Mouse (Mus musculus) limb, embryonic 11.5 days (tissue): ENCODE results near the gene Dnajc6. TPM values are rescaled to one million over a fixed set of nuclear protein-coding genes. Genes with fewer than 3 reads are reported as not detected.

Experiments used
- ATAC-seq: fragments of 200-750 bp; cut with Nextera tagmentation; 2 replicates; pipeline ENCODE4 v1.8.0; 2017; ENCODE audit warnings: low read depth; ENCODE audit not compliant: insufficient number of reproducible peaks, low FRiP score, low TSS enrichment
- DNase-seq: peaks from one replicate; pipeline ENCODE4 v3.0.0-alpha.2; 2015; ENCODE audit warnings: low spot score
- H3K27ac ChIP-seq: fragments of 300-500 bp; sonication (generic); replicated peaks from 2 replicates; pipeline ENCODE4 v1.5.1; 2014; ENCODE audit warnings: low read depth, mild to moderate bottlenecking, low read length
- H3K27me3 ChIP-seq: fragments of 300-500 bp; sonication (generic); 2 replicates; pipeline ENCODE4 v1.6.1; 2014; ENCODE audit warnings: mild to moderate bottlenecking, low read length, mixed read lengths; ENCODE audit not compliant: control insufficient read depth, insufficient read depth
- H3K36me3 ChIP-seq: fragments of 300-500 bp; sonication (generic); 2 replicates; pipeline ENCODE4 v1.6.1; 2014; ENCODE audit warnings: mild to moderate bottlenecking, low read length, moderate library complexity, mixed read lengths; ENCODE audit not compliant: control insufficient read depth, insufficient read depth
- H3K4me1 ChIP-seq: fragments of 300-500 bp; sonication (generic); 2 replicates; pipeline ENCODE4 v1.6.1; 2014; ENCODE audit warnings: low read length, mixed read lengths; ENCODE audit not compliant: control insufficient read depth, insufficient read depth
- H3K4me2 ChIP-seq: fragments of 300-500 bp; sonication (generic); 2 replicates; pipeline ENCODE4 v1.6.1; 2014; ENCODE audit warnings: low read depth, mild to moderate bottlenecking, moderate library complexity; ENCODE audit not compliant: severe bottlenecking
- H3K4me3 ChIP-seq: fragments of 300-500 bp; sonication (generic); 2 replicates; pipeline ENCODE4 v1.5.1; 2014; ENCODE audit warnings: low read depth, low read length
- H3K9ac ChIP-seq: fragments of 300-500 bp; sonication (generic); 2 replicates; pipeline ENCODE4 v1.6.1; 2014; ENCODE audit warnings: mild to moderate bottlenecking, low read length
- H3K9me3 ChIP-seq: fragments of 300-500 bp; sonication (generic); 2 replicates; pipeline ENCODE4 v1.6.1; 2016; ENCODE audit warnings: low read length; ENCODE audit not compliant: control insufficient read depth
- WGBS: fragments of 180-500 bp; shearing (Covaris S2); extraction: QIAGEN DNeasy Blood & Tissue Kit; methylation state at CpG from one replicate; pipeline ENCODE4 v1.1.7; 2014; 5-methylcytosine and 5-hydroxymethylcytosine counted together
- polyA plus RNA-seq: library from polyadenylated mRNA; unstranded; fragments of >200 nt; fragmentation: Nextera tagmentation; extraction: Ambion mirVana; gene quantifications from 2 replicates; pipeline ENCODE4 v1.2.1, GENCODE M21; 2014

Dnajc6 gene
- polyA plus RNA-seq, 1 experiment from 2014 or later = 0.89 TPM

- DNase-seq (no peak), ATAC-seq (no peak)
- Histone ChIP-seq H3K9me3 (no peaks in the 10 kb centered on the region), H3K36me3 (no peaks in the 10 kb centered on the region), H3K27ac (no peak overlapping the region), H3K4me2 (no peak overlapping the region), H3K4me3 (no peak overlapping the region), H3K9ac (no peak overlapping the region), H3K27me3 (no peaks in the 10 kb centered on the region), H3K4me1 (no peaks in the 10 kb centered on the region)
- 78% methylated on average over 4 of the region's 4 CpGs for WGBS
Measured at GRCm38 (mm10) chr4:101564746-101565417, 68.4 kb downstream of the Dnajc6 start.

- 82% methylated on average over 7 of the region's 7 CpGs for WGBS
- no peak for ATAC-seq
- Histone ChIP-seq H3K27ac (no peak overlapping the region), H3K4me1 (no peaks in the 10 kb centered on the region), H3K9me3 (no peaks in the 10 kb centered on the region), H3K4me3 (no peak overlapping the region), H3K9ac (no peak overlapping the region), H3K36me3 (no peaks in the 10 kb centered on the region), H3K27me3 (no peaks in the 10 kb centered on the region), H3K4me2 (no peak overlapping the region)
- no peak for DNase-seq
Measured at GRCm38 (mm10) chr4:101569076-101569475, 72.6 kb downstream of the Dnajc6 start.

- Histone ChIP-seq H3K4me3 (no peak overlapping the region), H3K9ac (no peak overlapping the region), H3K36me3 (no peaks in the 10 kb centered on the region), H3K27ac (no peak overlapping the region), H3K4me1 (no peaks in the 10 kb centered on the region), H3K9me3 (no peaks in the 10 kb centered on the region), H3K27me3 (no peaks in the 10 kb centered on the region), H3K4me2 (no peak overlapping the region)
- no peak for ATAC-seq
- WGBS = 84% methylated on average over 2 of the region's 2 CpGs
- no peak for DNase-seq
Measured at GRCm38 (mm10) chr4:101572142-101572541, 75.7 kb downstream of the Dnajc6 start.

- Histone ChIP-seq H3K4me3 (no peak overlapping the region), H3K4me2 (no peak overlapping the region), H3K9me3 (no peaks in the 10 kb centered on the region), H3K4me1 (no peaks in the 10 kb centered on the region), H3K27ac (no peak overlapping the region), H3K36me3 (no peaks in the 10 kb centered on the region), H3K9ac (no peak overlapping the region), H3K27me3 (no peaks in the 10 kb centered on the region)
- ATAC-seq (no peak), DNase-seq (no peak)
- WGBS = 88% methylated on average over 5 of the region's 5 CpGs
Measured at GRCm38 (mm10) chr4:101575307-101575706, 78.9 kb downstream of the Dnajc6 start.

- no peak for DNase-seq
- no peaks in the 10 kb centered on the region for H3K36me3 ChIP-seq
- no peak for ATAC-seq
- no peaks in the 10 kb centered on the region for H3K27me3 ChIP-seq
- no peak overlapping the region for H3K27ac ChIP-seq
- no peak overlapping the region for H3K4me2 ChIP-seq
- WGBS = 84% methylated on average over 7 of the region's 7 CpGs
- H3K9me3 ChIP-seq = no peaks in the 10 kb centered on the region
- H3K4me1 ChIP-seq = no peaks in the 10 kb centered on the region
- no peak overlapping the region for H3K9ac ChIP-seq
- no peak overlapping the region for H3K4me3 ChIP-seq
Measured at GRCm38 (mm10) chr4:101578720-101579119, 82.3 kb downstream of the Dnajc6 start.

GRCm38 (mm10) chr4:101579517-101579916, 83.1 kb downstream of the Dnajc6 start:
- Histone ChIP-seq H3K4me1 (no peaks in the 10 kb centered on the region), H3K27me3 (no peaks in the 10 kb centered on the region), H3K9ac (no peak overlapping the region), H3K4me3 (no peak overlapping the region), H3K27ac (no peak overlapping the region), H3K9me3 (no peaks in the 10 kb centered on the region), H3K36me3 (no peaks in the 10 kb centered on the region), H3K4me2 (no peak overlapping the region)
- no peak for DNase-seq
- no peak for ATAC-seq
- 80% methylated on average over 5 of the region's 5 CpGs for WGBS

GRCm38 (mm10) chr4:101581156-101581555, 84.7 kb downstream of the Dnajc6 start:
- Histone ChIP-seq H3K27me3 (no peaks in the 10 kb centered on the region), H3K9ac (no peak overlapping the region), H3K9me3 (no peaks in the 10 kb centered on the region), H3K27ac (no peak overlapping the region), H3K4me3 (no peak overlapping the region), H3K36me3 (no peaks in the 10 kb centered on the region), H3K4me1 (no peaks in the 10 kb centered on the region), H3K4me2 (no peak overlapping the region)
- WGBS = 81% methylated on average over 4 of the region's 4 CpGs
- ATAC-seq (no peak), DNase-seq (no peak)

GRCm38 (mm10) chr4:101582882-101583281, 86.4 kb downstream of the Dnajc6 start:
- no peak overlapping the region for H3K4me2 ChIP-seq
- no peak overlapping the region for H3K27ac ChIP-seq
- H3K36me3 ChIP-seq = no peaks in the 10 kb centered on the region
- no peak overlapping the region for H3K9ac ChIP-seq
- DNase-seq = no peak
- no peaks in the 10 kb centered on the region for H3K27me3 ChIP-seq
- no peaks in the 10 kb centered on the region for H3K4me1 ChIP-seq
- no peaks in the 10 kb centered on the region for H3K9me3 ChIP-seq
- 76% methylated on average over 2 of the region's 2 CpGs for WGBS
- H3K4me3 ChIP-seq = no peak overlapping the region
- no peak for ATAC-seq
